Mouse (Mus musculus) hindbrain, embryonic 16.5 days (tissue): ENCODE measurements at regions not wholly inside any gene's neighbourhood (a gene's known extent, or its start where the extent isn't known, plus 50 kb on each side); places are given as distances from the start of the nearest gene placed in this dataset.

Source experiments
- ATAC-seq: fragments of 200-750 bp; cut with Nextera tagmentation; 2 replicates; pipeline ENCODE4 v1.8.0; 2017; ENCODE audit warnings: moderate TSS enrichment, moderate library complexity
- H3K27ac ChIP-seq: fragments of 300-500 bp; sonication (generic); 2 replicates; pipeline ENCODE4 v1.5.1; 2014; ENCODE audit warnings: low read depth, mild to moderate bottlenecking, control low read depth, low read length, moderate library complexity
- H3K27me3 ChIP-seq: fragments of 300-500 bp; sonication (generic); replicated peaks from 2 replicates; pipeline ENCODE4 v1.6.1; 2014; ENCODE audit warnings: low read length; ENCODE audit not compliant: control insufficient read depth, insufficient read depth
- H3K36me3 ChIP-seq: fragments of 300-500 bp; sonication (generic); 2 replicates; pipeline ENCODE4 v1.6.1; 2014; ENCODE audit warnings: mild to moderate bottlenecking, low read length, moderate library complexity, mixed read lengths; ENCODE audit not compliant: control insufficient read depth, insufficient read depth
- H3K4me1 ChIP-seq: fragments of 300-500 bp; sonication (generic); 2 replicates; pipeline ENCODE4 v1.6.1; 2014; ENCODE audit warnings: low read depth, low read length; ENCODE audit not compliant: control insufficient read depth, insufficient read depth
- H3K4me2 ChIP-seq: fragments of 300-500 bp; sonication (generic); 2 replicates; pipeline ENCODE4 v1.6.1; 2014; ENCODE audit warnings: mild to moderate bottlenecking, low read length, control low read depth, moderate library complexity
- H3K4me3 ChIP-seq: fragments of 300-500 bp; sonication (generic); 2 replicates; pipeline ENCODE4 v1.5.1; 2014; ENCODE audit warnings: mild to moderate bottlenecking, low read length, control low read depth, moderate library complexity
- H3K9ac ChIP-seq: fragments of 300-500 bp; sonication (generic); 2 replicates; pipeline ENCODE4 v1.6.1; 2014; ENCODE audit warnings: low read depth, mild to moderate bottlenecking, control low read depth, low read length, moderate library complexity
- H3K9me3 ChIP-seq: fragments of 300-500 bp; sonication (generic); 2 replicates; pipeline ENCODE4 v1.6.1; 2014; ENCODE audit warnings: mild to moderate bottlenecking, low read length, moderate library complexity; ENCODE audit not compliant: control insufficient read depth
- WGBS: fragments of 180-500 bp; shearing (Covaris S2); extraction: QIAGEN DNeasy Blood & Tissue Kit; methylation state at CpG from one replicate; pipeline ENCODE4 v1.1.7; 2014; 5-methylcytosine and 5-hydroxymethylcytosine counted together

- 78% methylated on average over 5 of the region's 5 CpGs for WGBS
Observed at GRCm38 (mm10) chr15:40565716-40566115, 431.6 kb downstream of the 9330182O14Rik start.

DNA sequence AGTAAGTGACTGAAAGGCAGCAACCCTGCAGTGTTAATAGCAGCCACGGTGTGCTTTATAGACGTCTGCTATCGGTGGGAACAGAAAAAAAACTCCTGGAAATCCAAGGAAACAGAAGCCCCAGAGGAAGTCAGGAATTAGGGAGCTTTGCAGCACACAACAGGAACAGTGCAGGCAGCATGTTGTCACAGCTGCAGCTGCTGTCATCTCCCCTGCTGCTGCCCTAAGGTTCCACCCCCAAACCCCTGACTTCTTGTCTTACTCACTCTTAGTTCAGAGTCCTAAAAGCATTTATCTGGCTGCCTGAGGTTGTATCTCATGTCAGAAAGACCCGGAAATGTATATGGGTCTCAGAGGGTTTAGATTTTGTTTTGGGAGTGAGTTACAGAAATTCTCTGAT is 432.3 kb downstream of the 9330182O14Rik start:
- Histone ChIP-seq H3K27me3 (no peaks in the 10 kb centered on the region), H3K4me3 (no peak overlapping the region), H3K36me3 (no peaks in the 10 kb centered on the region), H3K9me3 (no peaks in the 10 kb centered on the region), H3K4me2 (no peak overlapping the region), H3K27ac (no peak overlapping the region), H3K4me1 (no peaks in the 10 kb centered on the region), H3K9ac (no peak overlapping the region)
- 17% methylated on average over 4 of the region's 4 CpGs for WGBS
- ATAC-seq, result no peak

More at GRCm38 (mm10) chr15:40565716-40566115, 431.6 kb downstream of the 9330182O14Rik start:
- Histone ChIP-seq H3K36me3 (no peaks in the 10 kb centered on the region), H3K4me1 (no peaks in the 10 kb centered on the region), H3K4me3 (no peak overlapping the region), H3K27me3 (no peaks in the 10 kb centered on the region), H3K9me3 (no peaks in the 10 kb centered on the region), H3K4me2 (no peak overlapping the region), H3K9ac (no peak overlapping the region), H3K27ac (no peak overlapping the region)
- no peak for ATAC-seq

GRCm38 (mm10) chr15:40568701-40569100 is 434.5 kb downstream of the 9330182O14Rik start:
- Histone ChIP-seq H3K9me3 (no peaks in the 10 kb centered on the region), H3K36me3 (no peaks in the 10 kb centered on the region), H3K27ac (no peak overlapping the region), H3K9ac (no peak overlapping the region), H3K4me2 (no peak overlapping the region), H3K27me3 (no peaks in the 10 kb centered on the region), H3K4me1 (no peaks in the 10 kb centered on the region), H3K4me3 (no peak overlapping the region)
- ATAC-seq, result no peak
- WGBS, result 83% methylated on average over 1 of the region's 1 CpGs
